ENCODE assay signal across 8 mouse cellular contexts in genomic region chr17:29737849-29738804, GRCm38 (mm10). TPM values are rescaled to one million over a fixed set of nuclear protein-coding genes. Genes with fewer than 3 reads are reported as not detected.
DNase-seq lines count a peak whose midpoint lies in the region; ATAC-seq lines count a peak whose summit lies in the region.

No protein-coding gene starts in this region.

- DNase-seq in adrenal gland, postnatal 14 days = peak; percentile 69
- DNase-seq in adrenal gland, postnatal 4 days (ENCODE audit: low spot score in 2 of 2) = no peak
- DNase-seq in ES-CJ7 (ENCODE audit: low read depth, low spot score) = peak; percentile 42
- peak; percentile 91 for DNase-seq in kidney, postnatal 10 days
- DNase-seq in right cerebral cortex, postnatal 25 days = peak; percentile 25
- no peak for DNase-seq in thymus, adult 18-20 months

- H3K27ac ChIP-seq in heart, embryonic 16.5 days (ENCODE audit: low read length) = peak overlapping the region; percentile 70
- H3K27ac ChIP-seq in liver, embryonic 16.5 days (ENCODE audit: low read length) = no peak overlapping the region

- H3K4me3 ChIP-seq in heart, embryonic 16.5 days (ENCODE audit: low read length) = 0 out of 2 replicates have a peak overlapping the region, but pooled peaks have one; percentile 12
- H3K4me3 ChIP-seq in liver, embryonic 16.5 days (ENCODE audit: low read depth, low read length) = no peak overlapping the region

- H3K4me2 ChIP-seq in heart, embryonic 16.5 days (ENCODE audit: low read depth, low read length) = peak overlapping the region; percentile 56
- no peak overlapping the region for H3K4me2 ChIP-seq in liver, embryonic 16.5 days (ENCODE audit: low read depth, low read length)

- H3K27me3 ChIP-seq in heart, embryonic 16.5 days (ENCODE audit: control insufficient read depth, insufficient read depth, low read length) = no peaks in the 10 kb centered on the region
- H3K27me3 ChIP-seq in liver, embryonic 16.5 days (ENCODE audit: control insufficient read depth, insufficient read depth, low read depth, low read length) = no peaks in the 10 kb centered on the region

- no peaks in the 10 kb centered on the region for H3K9me3 ChIP-seq in heart, embryonic 16.5 days (replicated peaks; ENCODE audit: control insufficient read depth, low read length)
- no peaks in the 10 kb centered on the region for H3K9me3 ChIP-seq in liver, embryonic 16.5 days (replicated peaks; ENCODE audit: control insufficient read depth, low read length)

- ATAC-seq in heart, embryonic 16.5 days (replicated peaks; ENCODE audit: extremely low read depth, insufficient read depth, low FRiP score) = peak; percentile 88
- peak; percentile 45; the same call in 1 of the 2 replicates for ATAC-seq in liver, embryonic 16.5 days (ENCODE audit: low read depth)

- 25% methylated on average over 22 of the region's 22 CpGs for WGBS in heart, embryonic 16.5 days
- 28% methylated on average over 22 of the region's 22 CpGs for WGBS in liver, embryonic 16.5 days (ENCODE audit: insufficient replicate concordance)

- no peaks in the 10 kb centered on the region for H3K36me3 ChIP-seq in heart, embryonic 16.5 days (ENCODE audit: control insufficient read depth, insufficient read depth)
- H3K36me3 ChIP-seq in liver, embryonic 16.5 days (ENCODE audit: control insufficient read depth, insufficient read depth) = no peaks in the 10 kb centered on the region

- peaks cover 21% of the 10 kb centered on the region for H3K4me1 ChIP-seq in heart, embryonic 16.5 days (ENCODE audit: control insufficient read depth, insufficient read depth, low read length)
- no peaks in the 10 kb centered on the region; the same call in 1 of the 2 replicates for H3K4me1 ChIP-seq in liver, embryonic 16.5 days (ENCODE audit: control insufficient read depth, low read depth, low read length)

- H3K9ac ChIP-seq in heart, embryonic 16.5 days (ENCODE audit: low read length) = peak overlapping the region; percentile 34; the same call in 1 of the 2 replicates
- no peak overlapping the region for H3K9ac ChIP-seq in liver, embryonic 16.5 days (ENCODE audit: low read depth, low read length)

RNA-seq across cellular contexts. Expression of gene Ccdc167, which starts 21.3 kb away (rescaled TPM):
- total RNA-seq in adrenal gland, postnatal 14 days (2021) = 12.7 and 13.9 TPM in 2 replicates
- total RNA-seq in adrenal gland, postnatal 4 days (2021) = 10 to 100 TPM; 18.2 to 19.3 TPM
- polyA plus RNA-seq in heart, embryonic 16.5 days (2015; fragmentation: Nextera tagmentation; extraction: Ambion mirVana) = 11.7 and 12.5 TPM in 2 replicates
- polyA plus RNA-seq in liver, embryonic 16.5 days (2015; fragmentation: Nextera tagmentation; extraction: Ambion mirVana) = 6.8 and 7.3 TPM in 2 replicates

Comparison
In these comparisons a context has a peak if more than half of its experiments do, and no peak if none do; other contexts are left out.
1. DNase-seq: peak in adrenal gland, postnatal 14 days (single experiment), ES-CJ7 (single experiment), kidney, postnatal 10 days (single experiment) and right cerebral cortex, postnatal 25 days (single experiment); none in adrenal gland, postnatal 4 days (0 of 2) and thymus, adult 18-20 months (0 of 2).